Mouse (Mus musculus) lung, embryonic 14.5 days (tissue): ENCODE results near the gene Tns1. TPM values are rescaled to one million over a fixed set of nuclear protein-coding genes. Genes with fewer than 3 reads are reported as not detected.

ENCODE experiments used
- ATAC-seq: fragments of 200-750 bp; cut with Nextera tagmentation; 2 replicates; pipeline ENCODE4 v1.8.0; 2017; ENCODE audit warnings: mild to moderate bottlenecking, moderate TSS enrichment, moderate library complexity; ENCODE audit not compliant: insufficient read depth
- DNase-seq: peaks from one replicate; pipeline ENCODE4 v3.0.0-alpha.2; 2015
- H3K27ac ChIP-seq: fragments of 300-500 bp; sonication (generic); 2 replicates; pipeline ENCODE4 v1.5.1; 2014; ENCODE audit warnings: low read depth, mild to moderate bottlenecking, moderate library complexity
- H3K27me3 ChIP-seq: fragments of 300-500 bp; sonication (generic); 2 replicates; pipeline ENCODE4 v1.6.1; 2014; ENCODE audit warnings: low read length, control low read depth; ENCODE audit not compliant: insufficient read depth
- H3K36me3 ChIP-seq: fragments of 300-500 bp; sonication (generic); 2 replicates; pipeline ENCODE4 v1.6.1; 2014; ENCODE audit warnings: control low read depth; ENCODE audit not compliant: insufficient read depth
- H3K4me1 ChIP-seq: fragments of 300-500 bp; sonication (generic); 2 replicates; pipeline ENCODE4 v1.6.1; 2014; ENCODE audit warnings: antibody characterized with exemption, control low read depth; ENCODE audit not compliant: insufficient read depth
- H3K4me2 ChIP-seq: fragments of 300-500 bp; sonication (generic); 2 replicates; pipeline ENCODE4 v1.6.1; 2014; ENCODE audit warnings: mild to moderate bottlenecking
- H3K4me3 ChIP-seq: fragments of 300-500 bp; sonication (generic); 2 replicates; pipeline ENCODE4 v1.5.1; 2014; ENCODE audit warnings: low read depth, low read length
- H3K9ac ChIP-seq: fragments of 300-500 bp; sonication (generic); 2 replicates; pipeline ENCODE4 v1.6.1; 2014
- H3K9me3 ChIP-seq: fragments of 300-500 bp; sonication (generic); 2 replicates; pipeline ENCODE4 v1.6.1; 2016; ENCODE audit warnings: low read depth, low read length, control low read depth
- CTCF ChIP-seq: IDR thresholded peaks from 2 replicates; pipeline ENCODE4 v1.5.1; 2016; ENCODE audit warnings: antibody characterized with exemption, low read depth
- WGBS: fragments of 180-500 bp; shearing (Covaris S2); extraction: QIAGEN DNeasy Blood & Tissue Kit; methylation state at CpG from one replicate; pipeline ENCODE4 v1.1.7; 2014; 5-methylcytosine and 5-hydroxymethylcytosine counted together
- polyA plus RNA-seq: library from polyadenylated mRNA; unstranded; fragments of >200 nt; fragmentation: Nextera tagmentation; extraction: Ambion mirVana; gene quantifications from 2 replicates; pipeline ENCODE4 v1.2.1, GENCODE M21; 2014

The Tns1 gene
- polyA plus RNA-seq, 1 experiment from 2014 or later, result 95.2 TPM

- Histone ChIP-seq H3K4me1 (peaks cover 31% of the 10 kb centered on the region), H3K27me3 (no peaks in the 10 kb centered on the region), H3K27ac (peak overlapping the region; percentile 74), H3K4me2 (no peak overlapping the region), H3K9ac (no peak overlapping the region), H3K36me3 (peaks cover 8% of the 10 kb centered on the region; the same call in 1 of the 2 replicates), H3K9me3 (0 out of 2 replicates have a peak, but pooled peaks cover 4% of the 10 kb centered on the region), H3K4me3 (no peak overlapping the region)
- peak; percentile 65 for DNase-seq
- 6% methylated on average over 5 of the region's 5 CpGs for WGBS
- peak; percentile 66; the same call in 1 of the 2 replicates for ATAC-seq
- no peak for TF ChIP-seq CTCF
Observed at GRCm38 (mm10) chr1:74008498-74008897, 115.8 kb downstream of the Tns1 start.

- no peak for DNase-seq
- H3K9me3 ChIP-seq, result 0 out of 2 replicates have a peak, but pooled peaks cover 4% of the 10 kb centered on the region
- peaks cover 5% of the 10 kb centered on the region; the same call in 1 of the 2 replicates for H3K36me3 ChIP-seq
- H3K4me3 ChIP-seq, result no peak overlapping the region
- ATAC-seq, result no peak
- no peak for TF ChIP-seq CTCF
- peak overlapping the region; percentile 58; the same call in 1 of the 2 replicates for H3K27ac ChIP-seq
- H3K27me3 ChIP-seq, result no peaks in the 10 kb centered on the region
- H3K4me1 ChIP-seq, result peaks cover 28% of the 10 kb centered on the region
- H3K9ac ChIP-seq, result no peak overlapping the region
- 43% methylated on average over 7 of the region's 7 CpGs for WGBS
- H3K4me2 ChIP-seq, result no peak overlapping the region
Observed at GRCm38 (mm10) chr1:74007398-74008050, 116.7 kb downstream of the Tns1 start.

- H3K27me3 ChIP-seq, result no peaks in the 10 kb centered on the region
- H3K36me3 ChIP-seq, result peaks cover 6% of the 10 kb centered on the region; the same call in 1 of the 2 replicates
- DNase-seq (no peak), ATAC-seq (no peak)
- peaks cover 46% of the 10 kb centered on the region for H3K4me1 ChIP-seq
- H3K9ac ChIP-seq, result no peak overlapping the region
- TF ChIP-seq CTCF, result no peak
- H3K4me3 ChIP-seq, result no peak overlapping the region
- H3K4me2 ChIP-seq, result no peak overlapping the region
- H3K27ac ChIP-seq, result no peak overlapping the region
- H3K9me3 ChIP-seq, result no peaks in the 10 kb centered on the region
- 48% methylated on average over 3 of the region's 3 CpGs for WGBS
Observed at GRCm38 (mm10) chr1:74005020-74005419, 119.2 kb downstream of the Tns1 start.

GRCm38 (mm10) chr1:74003723-74004122 lies 120.5 kb downstream of the Tns1 start:
- H3K27me3 ChIP-seq, result no peaks in the 10 kb centered on the region
- no peak for ATAC-seq
- no peak for DNase-seq
- H3K36me3 ChIP-seq, result peaks cover 9% of the 10 kb centered on the region; the same call in 1 of the 2 replicates
- H3K9ac ChIP-seq, result no peak overlapping the region
- no peak overlapping the region for H3K27ac ChIP-seq
- H3K4me1 ChIP-seq, result peaks cover 49% of the 10 kb centered on the region
- WGBS, result 44% methylated on average over 2 of the region's 2 CpGs
- no peak overlapping the region for H3K4me2 ChIP-seq
- no peaks in the 10 kb centered on the region for H3K9me3 ChIP-seq
- H3K4me3 ChIP-seq, result no peak overlapping the region
- TF ChIP-seq CTCF, result no peak

GRCm38 (mm10) chr1:74001449-74001820 lies 122.8 kb downstream of the Tns1 start:
- no peak overlapping the region for H3K4me3 ChIP-seq
- peak overlapping the region; percentile 93; the same call in 1 of the 2 replicates for H3K27ac ChIP-seq
- WGBS, result 44% methylated on average over 10 of the region's 10 CpGs
- no peak for DNase-seq
- H3K4me1 ChIP-seq, result peaks cover 46% of the 10 kb centered on the region
- no peaks in the 10 kb centered on the region for H3K9me3 ChIP-seq
- peaks cover 19% of the 10 kb centered on the region; the same call in 1 of the 2 replicates for H3K36me3 ChIP-seq
- ATAC-seq, result no peak
- H3K4me2 ChIP-seq, result peak overlapping the region; percentile 15; the same call in 1 of the 2 replicates
- TF ChIP-seq CTCF, result no peak
- no peak overlapping the region for H3K9ac ChIP-seq
- no peaks in the 10 kb centered on the region for H3K27me3 ChIP-seq

- H3K4me1 ChIP-seq, result peaks cover 48% of the 10 kb centered on the region
- ATAC-seq (no peak), DNase-seq (no peak)
- WGBS, result 53% methylated on average over 2 of the region's 2 CpGs
- no peak overlapping the region for H3K4me3 ChIP-seq
- peaks cover 19% of the 10 kb centered on the region for H3K36me3 ChIP-seq
- H3K4me2 ChIP-seq, result peak overlapping the region; percentile 15; the same call in 1 of the 2 replicates
- no peak overlapping the region for H3K9ac ChIP-seq
- H3K27ac ChIP-seq, result peak overlapping the region; percentile 93; the same call in 1 of the 2 replicates
- no peaks in the 10 kb centered on the region for H3K27me3 ChIP-seq
- TF ChIP-seq CTCF, result no peak
- no peaks in the 10 kb centered on the region for H3K9me3 ChIP-seq
Observed at GRCm38 (mm10) chr1:74000810-74001448, 123.3 kb downstream of the Tns1 start.

- H3K27ac ChIP-seq, result peak overlapping the region; percentile 93
- 0 out of 2 replicates have a peak overlapping the region, but pooled peaks have one; percentile 19 for H3K4me2 ChIP-seq
- H3K9me3 ChIP-seq, result no peaks in the 10 kb centered on the region
- H3K27me3 ChIP-seq, result no peaks in the 10 kb centered on the region
- no peak overlapping the region for H3K4me3 ChIP-seq
- peaks cover 55% of the 10 kb centered on the region for H3K4me1 ChIP-seq
- WGBS, result 4% methylated on average over 5 of the region's 5 CpGs
- H3K9ac ChIP-seq, result no peak overlapping the region
- peaks cover 24% of the 10 kb centered on the region for H3K36me3 ChIP-seq
- TF ChIP-seq CTCF, result no peak
- ATAC-seq (no peak; the same call in 1 of the 2 replicates), DNase-seq (peak; percentile 66)
Observed at GRCm38 (mm10) chr1:74000191-74000651, 124.0 kb downstream of the Tns1 start.
